Mouse (Mus musculus) monocyte, adult 5-6 weeks (primary cell): Measurements from ENCODE around the gene Slc12a7. TPM values are rescaled to one million over a fixed set of nuclear protein-coding genes. Genes with fewer than 3 reads are reported as not detected.
A peak's percentile ranks its signal among the peaks of the same experiment; 100 is the strongest.

Experiments
- ATAC-seq: fragments of 153-309, 156-312 bp; replicated peaks from 2 replicates; pipeline ENCODE4 v1.8.0; 2017; ENCODE audit warnings: mild to moderate bottlenecking; ENCODE audit not compliant: low TSS enrichment, insufficient number of reproducible peaks, severe bottlenecking, poor library complexity, low FRiP score
- total RNA-seq: library from RNA; stranded (forward); fragments of 200-1000, 200-491, 200-594 nt; gene quantifications from 3 replicates; pipeline ENCODE4 v1.2.3, GENCODE M21; 2017

Gene Slc12a7
- total RNA-seq, 1 experiment from 2014 or later: 13.8 TPM

DNA sequence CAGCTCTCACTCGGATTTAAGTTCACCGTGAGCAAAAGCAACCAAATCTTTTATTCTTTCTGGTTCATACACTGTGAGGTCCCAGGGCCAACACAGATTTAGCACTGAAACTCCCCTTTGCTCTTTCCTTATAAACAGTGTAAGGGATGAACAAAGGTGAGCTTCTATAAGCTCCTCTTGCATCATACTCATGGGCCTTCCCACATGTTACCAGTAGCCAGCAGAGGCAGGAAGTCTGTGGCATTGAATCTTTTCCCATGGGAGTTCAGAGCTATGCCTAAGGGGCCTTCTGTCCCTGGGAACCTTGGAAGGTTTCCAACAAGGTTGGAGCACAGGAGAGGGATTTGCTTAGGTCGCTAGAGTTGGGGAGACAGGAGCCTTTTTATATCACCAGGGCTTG is 20.7 kb upstream of the Slc12a7 start:
- ATAC-seq: no peak

DNA sequence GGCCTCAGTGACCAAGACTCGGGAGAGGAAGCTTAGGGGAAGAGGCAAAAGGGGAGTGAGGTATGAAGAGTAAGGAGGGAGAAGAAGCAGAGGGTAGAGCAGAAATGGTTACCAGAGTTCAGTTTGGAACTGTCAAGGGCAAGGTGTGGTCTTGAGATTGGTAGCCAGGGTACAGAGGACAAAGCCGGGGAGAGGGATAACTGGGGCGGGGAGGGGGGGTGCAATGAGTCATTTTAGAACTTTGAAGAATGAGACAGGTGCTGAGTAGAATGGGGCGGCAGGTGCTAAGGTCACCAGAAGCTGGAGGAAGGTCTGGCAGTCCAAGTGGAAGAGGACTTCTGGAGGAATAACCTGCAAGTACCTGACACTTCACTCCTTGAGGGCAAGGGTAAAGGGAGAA is 19.7 kb upstream of the Slc12a7 start:
- ATAC-seq: no peak

DNA sequence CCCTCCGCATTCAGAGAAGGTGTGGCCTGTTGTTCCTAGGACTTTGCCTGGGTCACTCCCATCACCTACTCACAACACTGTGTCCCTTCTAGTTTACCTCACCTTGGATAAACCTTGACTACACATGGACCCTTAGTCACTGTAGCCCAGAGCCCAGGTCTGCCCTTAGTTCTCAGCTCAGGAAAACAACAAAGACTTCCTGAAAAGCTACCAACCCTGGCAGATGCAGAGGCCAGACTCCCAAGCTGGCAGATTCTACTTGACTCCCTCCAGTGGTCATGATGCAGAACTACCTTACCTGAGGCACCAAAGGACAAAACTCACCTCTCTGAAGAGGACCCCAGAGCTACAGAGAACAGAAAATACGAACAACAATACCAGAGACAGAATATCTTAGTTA is 18.9 kb upstream of the Slc12a7 start:
- ATAC-seq: no peak

DNA sequence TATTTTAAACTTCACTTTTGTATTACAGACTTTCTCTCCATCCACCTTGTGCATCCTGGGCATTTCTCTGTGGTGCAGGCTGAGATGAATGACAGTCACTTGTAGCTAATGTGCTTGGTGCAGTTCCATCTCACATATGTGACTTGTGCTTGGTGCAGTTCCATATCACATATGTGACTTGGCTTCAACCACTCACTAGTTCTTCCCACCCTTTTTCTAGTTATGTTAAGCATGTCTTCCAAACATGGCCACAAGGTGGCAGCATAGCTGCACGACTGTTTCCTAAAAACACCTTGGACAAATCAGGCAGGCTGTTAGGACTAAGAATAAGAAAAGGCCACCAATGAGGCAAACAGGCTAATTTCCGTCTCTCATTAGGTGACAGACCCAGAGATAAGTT is 14.7 kb upstream of the Slc12a7 start:
- ATAC-seq: peak; percentile 61

DNA sequence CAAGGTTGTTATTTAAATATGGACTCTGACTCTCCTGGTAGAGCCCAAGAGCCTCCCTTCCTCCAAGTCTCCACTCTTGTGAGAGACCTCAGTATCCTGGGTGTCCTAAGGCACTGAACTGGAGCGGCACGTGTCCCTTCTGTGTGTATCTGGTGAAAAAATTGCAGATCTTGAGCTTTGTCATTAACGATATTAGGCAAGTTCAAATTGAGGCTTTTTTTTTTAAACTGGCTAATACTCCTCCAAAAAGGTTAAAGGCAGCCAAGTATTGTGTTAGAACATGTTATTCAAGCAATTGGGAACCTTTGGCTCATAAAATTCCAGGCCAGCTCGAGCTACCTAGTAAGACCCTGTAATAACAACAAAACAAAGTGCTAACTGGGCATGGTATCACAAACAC is 12.7 kb upstream of the Slc12a7 start:
- ATAC-seq: no peak

DNA sequence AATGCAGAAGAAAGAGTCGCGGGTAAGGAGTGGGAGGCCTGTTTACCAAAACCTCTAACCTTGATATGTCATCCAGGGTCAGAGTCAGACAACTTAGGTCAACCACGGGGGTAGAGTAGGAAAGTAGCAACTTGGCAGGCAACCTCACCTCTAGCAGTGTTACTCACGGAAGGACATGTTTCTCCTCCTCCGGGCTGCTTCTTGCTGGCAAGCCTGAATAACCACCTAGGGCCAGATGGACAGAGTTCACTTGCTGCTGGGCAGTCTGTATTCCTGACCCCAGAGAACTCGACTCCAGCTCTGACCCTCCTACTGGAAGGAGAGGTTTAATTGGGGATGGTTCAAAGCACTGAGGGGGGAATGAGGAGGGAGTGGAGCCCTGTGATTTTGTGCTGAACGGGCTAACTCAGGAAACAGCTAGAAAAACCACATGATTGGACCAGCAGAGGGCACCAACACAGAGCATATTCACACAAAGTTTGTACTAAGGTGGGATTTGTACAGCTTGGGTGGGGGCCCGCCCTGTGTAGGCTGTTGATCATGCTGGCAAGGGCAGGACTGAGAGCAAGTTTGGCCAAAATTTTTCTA is 9.7 kb upstream of the Slc12a7 start:
- no peak for ATAC-seq

DNA sequence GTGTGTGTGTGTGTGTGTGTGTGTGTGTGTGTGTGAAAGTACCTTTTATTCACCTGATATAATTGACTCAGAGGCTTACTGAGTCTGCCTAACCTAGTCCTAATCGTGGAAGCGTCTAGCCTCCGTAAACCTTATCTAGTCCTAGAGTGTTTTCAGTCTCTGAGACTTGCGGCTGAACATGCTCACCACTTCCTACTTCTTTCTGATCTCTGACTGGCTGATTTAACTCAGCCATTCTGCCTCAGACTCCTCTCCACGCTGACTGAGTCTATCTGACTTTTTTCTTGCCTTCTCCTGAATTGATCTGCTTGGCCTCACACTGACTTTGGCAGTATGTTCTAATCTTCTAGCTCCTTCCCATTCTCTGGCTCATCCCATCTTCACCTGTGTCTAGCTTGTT is 7.6 kb upstream of the Slc12a7 start:
- 0 out of 2 replicates have a peak, but pooled peaks have one; percentile 24 for ATAC-seq

DNA sequence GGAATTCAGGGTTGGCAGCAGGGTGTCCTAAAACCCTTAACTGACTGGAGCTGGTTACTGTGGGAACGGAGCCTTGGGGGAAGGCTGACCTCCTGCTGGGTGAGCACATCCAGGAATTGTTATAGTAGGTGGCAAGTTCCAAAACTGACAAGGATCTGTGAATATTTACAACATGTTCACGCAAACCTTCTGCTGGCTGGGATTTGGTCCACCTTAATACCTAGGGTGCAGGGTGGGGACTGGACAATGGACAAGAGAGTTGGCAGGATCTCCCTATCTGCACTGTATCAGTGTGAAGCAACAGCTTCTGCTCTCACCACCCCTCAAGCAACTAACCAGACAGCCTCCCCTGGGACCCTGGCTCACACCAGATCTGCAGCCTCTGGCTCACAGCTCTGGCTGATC is 5.3 kb upstream of the Slc12a7 start:
- ATAC-seq: no peak

DNA sequence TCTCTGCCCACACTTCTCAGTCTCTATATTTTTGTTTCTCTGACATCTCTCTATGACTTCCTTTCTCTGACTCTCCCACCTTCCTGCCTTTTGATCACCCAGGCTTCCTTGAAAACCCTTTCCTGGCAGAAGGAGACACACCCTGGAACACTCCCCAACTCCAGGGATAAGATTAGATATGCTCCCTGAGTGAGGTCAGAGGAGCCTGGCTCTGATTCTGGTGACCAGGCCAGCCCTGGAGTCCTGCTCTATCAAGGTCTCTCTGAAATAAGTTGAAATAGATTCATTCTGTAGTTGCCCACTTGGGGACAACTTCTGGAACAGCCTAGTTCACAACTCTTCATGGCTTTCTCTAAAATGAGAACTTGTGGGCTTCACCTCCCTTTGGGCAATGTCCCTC is 4.3 kb upstream of the Slc12a7 start:
- ATAC-seq: no peak

DNA sequence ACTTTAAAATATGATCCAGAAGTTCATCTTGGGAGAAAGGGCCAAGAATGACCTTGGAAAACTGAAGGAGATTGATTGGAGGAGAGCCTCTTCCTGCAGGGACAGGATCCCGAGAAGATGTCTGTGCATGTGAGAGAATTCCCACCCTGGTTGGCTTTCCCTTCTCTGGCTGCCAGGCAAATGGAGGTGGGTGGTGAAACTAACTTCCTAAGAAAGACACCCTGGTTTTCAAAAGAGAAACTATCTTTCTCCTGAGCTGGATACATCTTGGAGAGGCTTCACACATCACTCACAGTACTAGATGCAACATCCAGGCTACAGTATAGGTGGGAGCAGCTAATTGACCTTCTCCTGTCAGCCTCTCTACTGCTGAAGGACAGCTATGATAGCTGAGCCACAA is 2.0 kb upstream of the Slc12a7 start:
- ATAC-seq: no peak

DNA sequence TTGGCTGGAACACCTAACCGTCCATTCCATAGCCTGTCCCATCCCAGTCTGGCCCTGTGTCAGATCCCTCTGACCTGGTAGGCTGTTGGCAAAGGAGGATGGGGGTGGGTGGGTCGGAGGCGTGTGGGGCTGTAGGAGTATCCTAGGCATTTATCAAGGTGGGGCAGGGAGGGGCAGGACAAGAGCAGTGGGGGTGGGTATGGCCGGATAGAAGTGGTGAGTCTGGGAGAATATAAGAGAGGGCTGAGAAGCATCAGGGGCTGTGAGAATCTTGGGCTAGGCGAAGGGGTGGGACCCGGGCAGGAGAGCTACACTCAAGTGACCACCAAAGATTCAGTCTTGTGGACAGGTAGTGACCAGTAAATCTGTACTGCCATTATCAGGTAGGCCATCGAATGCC is 659 bp upstream of the Slc12a7 start:
- no peak for ATAC-seq

DNA sequence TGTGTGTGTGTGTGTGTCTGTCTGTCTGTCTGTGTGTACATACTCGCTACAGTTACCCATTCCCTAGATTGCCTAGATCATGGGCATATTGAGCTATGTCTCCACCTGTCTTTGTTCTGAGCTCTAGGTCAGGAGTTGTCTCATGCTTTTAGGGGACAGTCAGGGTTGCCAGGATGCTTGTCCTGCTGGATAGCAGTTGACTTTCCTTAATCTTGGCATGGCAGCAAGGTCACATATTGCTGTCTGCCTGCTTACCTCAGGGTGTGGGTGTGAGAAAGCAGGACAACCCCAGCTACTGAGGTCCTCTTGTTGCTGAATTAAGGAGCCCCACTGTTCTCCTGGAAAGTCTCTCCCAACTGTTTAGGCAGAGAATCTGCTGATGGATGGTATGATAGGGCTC is 1.5 kb downstream of the Slc12a7 start:
- no peak for ATAC-seq

DNA sequence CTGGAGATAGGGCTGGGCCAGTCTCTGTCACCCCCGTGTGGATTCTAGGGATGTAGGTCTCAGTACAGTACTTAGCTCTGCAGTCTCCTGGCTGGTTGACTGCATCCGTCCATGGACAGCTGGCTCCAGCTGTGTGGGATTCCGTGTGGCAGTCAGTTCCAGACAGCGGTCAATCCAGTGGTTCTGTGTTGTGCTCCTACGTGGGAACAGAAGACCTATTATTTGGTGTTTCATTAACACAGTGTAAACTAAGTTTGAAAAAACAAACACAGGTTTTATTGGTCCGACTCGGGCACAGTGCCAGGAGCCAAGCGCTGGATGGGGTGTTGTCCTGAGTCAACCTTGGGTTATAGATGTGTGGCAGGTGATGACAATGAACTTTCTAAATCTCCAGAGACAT is 2.4 kb downstream of the Slc12a7 start:
- ATAC-seq: no peak

DNA sequence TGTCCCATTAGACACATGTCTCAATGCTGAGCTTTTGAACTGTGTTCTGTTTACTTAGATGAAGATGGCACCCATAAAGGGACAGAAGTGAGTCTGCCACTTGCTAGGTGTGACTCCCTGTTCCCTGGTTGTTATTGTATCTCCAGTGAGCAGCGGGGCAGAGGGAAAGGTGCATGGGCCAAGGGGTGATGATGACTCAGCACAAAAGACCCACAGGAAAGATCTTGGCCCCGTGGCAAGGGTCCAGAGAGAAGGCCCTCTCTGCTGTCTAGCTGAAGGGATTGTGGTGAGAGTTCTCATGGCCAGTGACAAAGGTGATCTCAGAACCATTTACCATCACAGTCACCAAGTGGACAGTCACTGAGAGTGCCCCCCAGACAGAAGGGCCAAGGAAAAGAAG is 3.0 kb downstream of the Slc12a7 start:
- ATAC-seq: no peak

DNA sequence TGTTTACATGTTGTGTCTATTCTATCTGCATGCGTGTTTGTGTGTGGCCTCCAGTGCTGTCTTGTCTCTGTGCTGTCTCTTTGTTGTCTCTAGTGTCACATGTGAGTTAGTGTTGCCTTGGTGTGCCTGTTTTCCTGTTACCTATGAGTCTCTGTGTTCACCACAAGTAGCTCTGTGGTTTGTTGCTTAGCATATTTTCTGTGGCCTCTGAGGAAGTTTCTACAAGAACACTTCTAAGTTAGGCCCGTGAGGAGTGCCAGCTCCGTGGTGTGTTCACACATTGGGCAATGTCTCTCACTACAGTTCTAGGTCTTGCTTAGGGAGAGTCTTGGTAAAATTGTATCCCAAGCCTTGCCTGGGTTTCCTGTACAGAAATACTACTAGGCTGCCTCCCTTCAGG is 4.0 kb downstream of the Slc12a7 start:
- peak; percentile 28; the same call in 1 of the 2 replicates for ATAC-seq

DNA sequence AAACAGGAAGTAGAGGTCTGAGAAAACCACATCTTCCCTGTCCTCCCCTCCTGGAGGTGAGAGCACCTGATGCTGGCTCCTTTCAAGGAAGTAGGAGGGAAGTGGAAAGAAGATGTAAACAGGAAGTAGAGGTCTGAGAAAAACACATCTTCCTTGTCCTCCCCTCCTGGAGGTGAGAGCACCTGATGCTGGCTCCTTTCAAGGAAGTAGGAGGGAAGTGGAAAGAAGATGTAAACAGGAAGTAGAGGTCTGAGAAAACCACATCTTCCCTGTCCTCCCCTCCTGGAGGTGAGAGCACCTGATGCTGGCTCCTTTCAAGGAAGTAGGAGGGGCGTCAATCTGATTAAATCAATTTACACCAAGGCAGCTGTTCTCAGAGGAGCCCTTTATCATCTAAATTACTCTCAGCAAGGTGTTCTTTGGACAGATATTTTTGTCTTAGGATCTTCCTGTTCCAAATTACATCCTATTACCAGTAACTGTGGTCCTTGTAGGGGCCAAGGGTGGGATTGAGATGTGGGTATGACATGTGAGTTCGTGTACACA is 7.6 kb downstream of the Slc12a7 start:
- ATAC-seq: 0 out of 2 replicates have a peak, but pooled peaks have one; percentile 28

DNA sequence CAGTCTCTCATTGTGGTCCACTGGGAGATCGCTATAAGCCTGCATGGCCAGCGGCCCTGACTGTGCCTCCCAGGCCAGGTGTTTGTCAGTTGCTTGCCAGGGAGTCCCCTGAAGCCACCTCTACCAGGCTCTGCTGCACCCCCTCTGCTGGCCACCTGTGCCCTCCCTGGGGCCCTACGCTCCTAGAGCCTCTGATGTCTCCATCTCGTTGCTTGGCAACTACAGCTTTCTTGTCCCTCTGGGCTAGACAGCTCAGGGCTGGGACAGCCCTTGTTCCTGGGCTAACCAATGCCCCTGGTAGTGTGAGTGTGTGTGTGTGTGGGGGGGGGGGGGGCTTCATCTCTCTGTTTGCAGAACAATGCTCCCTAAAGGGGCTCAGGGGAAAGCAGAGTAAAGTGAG is 10.1 kb downstream of the Slc12a7 start:
- no peak for ATAC-seq

DNA sequence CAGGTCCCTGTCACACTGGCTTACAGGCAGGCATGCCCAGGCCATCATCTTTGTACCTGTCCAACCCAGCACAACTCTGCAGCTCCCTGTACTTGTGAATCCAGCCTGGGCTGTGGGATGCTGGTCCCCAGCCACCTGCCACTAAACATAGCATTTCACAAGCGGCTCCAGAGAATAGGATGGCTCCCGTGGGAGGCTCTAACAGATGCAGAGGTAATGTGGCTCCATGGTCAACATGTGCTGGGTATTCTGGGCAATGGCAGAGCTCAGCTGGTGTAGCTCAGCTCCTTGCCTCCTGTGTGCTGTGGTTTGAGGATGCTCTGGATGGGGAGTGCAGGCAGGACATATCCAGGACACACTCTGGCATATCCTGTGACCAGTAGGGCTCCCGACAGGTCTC is 10.8 kb downstream of the Slc12a7 start:
- ATAC-seq: no peak

DNA sequence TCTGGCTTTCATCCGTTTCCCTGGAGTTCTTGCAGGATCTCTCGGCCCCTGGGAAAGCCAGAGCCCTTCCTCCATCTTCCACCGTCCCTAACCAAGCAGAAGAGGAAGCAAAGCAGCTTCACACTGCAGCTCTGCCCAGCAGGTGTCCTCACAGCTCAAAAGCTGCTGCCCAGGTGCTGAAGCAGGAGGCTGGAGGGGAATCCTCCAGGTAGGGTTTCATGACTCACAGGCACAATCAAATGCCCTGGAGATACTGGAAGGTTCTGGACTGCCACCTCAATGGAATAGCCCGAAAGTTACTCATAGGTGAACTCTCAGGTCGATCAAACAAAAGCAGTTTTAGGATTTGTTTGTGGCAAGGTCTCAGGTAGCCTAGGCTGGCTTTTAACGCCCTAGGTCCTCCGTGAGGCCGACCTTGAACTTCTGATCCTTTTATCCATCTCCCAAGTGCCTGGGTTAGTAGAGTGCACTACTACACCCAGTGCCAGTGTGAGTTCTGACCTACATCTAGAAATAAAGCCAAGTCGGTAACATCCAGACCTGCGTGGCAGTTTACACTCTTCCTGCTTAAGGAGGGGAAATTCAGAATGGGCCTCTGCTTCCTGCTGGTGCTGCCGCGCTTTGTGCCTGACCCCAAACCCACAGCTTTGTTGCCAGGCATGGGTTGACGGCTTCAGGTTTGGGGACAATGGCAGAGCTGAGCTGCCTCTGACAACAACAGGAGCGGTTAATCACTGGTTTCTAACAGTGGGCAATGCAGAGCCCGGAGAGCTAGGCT is 16.0 kb downstream of the Slc12a7 start:
- ATAC-seq: peak; percentile 44; the same call in 1 of the 2 replicates

DNA sequence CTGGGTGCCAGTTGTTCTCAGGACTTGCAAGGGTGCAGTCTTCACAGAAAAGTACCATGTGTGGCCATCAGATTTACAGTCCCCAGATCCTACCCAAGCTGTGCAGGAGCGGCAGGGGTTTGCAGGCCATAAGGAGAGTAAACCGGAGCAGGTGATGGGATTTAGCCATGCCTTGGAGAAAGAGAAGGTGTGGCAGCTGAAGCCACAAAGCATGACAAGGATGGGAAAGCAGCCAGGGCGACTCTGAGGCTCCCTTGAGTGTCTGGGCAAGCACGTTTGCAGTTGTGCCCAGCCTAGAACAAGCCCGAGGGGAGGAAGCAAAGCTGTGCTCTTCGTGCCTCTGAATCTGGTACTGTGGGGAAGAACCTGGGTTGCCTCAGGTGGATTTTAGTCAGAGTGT is 17.5 kb downstream of the Slc12a7 start:
- ATAC-seq: no peak
